Mouse (Mus musculus): ENCODE results near the gene Gm17606.

GRCm38 (mm10) chr14:54643011-54643410 is 2.3 kb downstream of the Gm17606 start:
- no peak for TF ChIP-seq CTCF (IDR thresholded peaks at IDR 0.05; ENCODE audit: low read depth)
- no peak for TF ChIP-seq EP300 (IDR thresholded peaks at IDR 0.05; ENCODE audit: low read depth)

All from liver, embryonic 14.5 days (tissue).